Mouse (Mus musculus) bone marrow macrophage, adult 2 months (primary cell): ENCODE measurements at regions not wholly inside any gene's neighbourhood (a gene's known extent, or its start where the extent isn't known, plus 50 kb on each side); places are given as distances from the start of the nearest gene placed in this dataset.

ENCODE experiments used
- CTCF ChIP-seq: IDR thresholded peaks from 2 replicates; pipeline ENCODE4 v1.5.1; 2012; ENCODE audit warnings: low read depth, mild to moderate bottlenecking, low read length, moderate library complexity
- POLR2A ChIP-seq: IDR thresholded peaks from 2 replicates; pipeline ENCODE4 v1.6.1; 2012; ENCODE audit warnings: mild to moderate bottlenecking, low read depth, low read length, borderline replicate concordance

GRCm38 (mm10) chr4:9132982-9133625 lies 894.3 kb upstream of the Car8 start:
- TF ChIP-seq CTCF (no peak), POLR2A (no peak)
